Mouse (Mus musculus): Measurements from ENCODE around the gene Lemd2. TPM values are rescaled to one million over a fixed set of nuclear protein-coding genes. Genes with fewer than 3 reads are reported as not detected.

Lemd2 gene
- total and polyA plus RNA-seq, 3 experiments, result 46.8 to 59.7 TPM; not detected in 1

DNA sequence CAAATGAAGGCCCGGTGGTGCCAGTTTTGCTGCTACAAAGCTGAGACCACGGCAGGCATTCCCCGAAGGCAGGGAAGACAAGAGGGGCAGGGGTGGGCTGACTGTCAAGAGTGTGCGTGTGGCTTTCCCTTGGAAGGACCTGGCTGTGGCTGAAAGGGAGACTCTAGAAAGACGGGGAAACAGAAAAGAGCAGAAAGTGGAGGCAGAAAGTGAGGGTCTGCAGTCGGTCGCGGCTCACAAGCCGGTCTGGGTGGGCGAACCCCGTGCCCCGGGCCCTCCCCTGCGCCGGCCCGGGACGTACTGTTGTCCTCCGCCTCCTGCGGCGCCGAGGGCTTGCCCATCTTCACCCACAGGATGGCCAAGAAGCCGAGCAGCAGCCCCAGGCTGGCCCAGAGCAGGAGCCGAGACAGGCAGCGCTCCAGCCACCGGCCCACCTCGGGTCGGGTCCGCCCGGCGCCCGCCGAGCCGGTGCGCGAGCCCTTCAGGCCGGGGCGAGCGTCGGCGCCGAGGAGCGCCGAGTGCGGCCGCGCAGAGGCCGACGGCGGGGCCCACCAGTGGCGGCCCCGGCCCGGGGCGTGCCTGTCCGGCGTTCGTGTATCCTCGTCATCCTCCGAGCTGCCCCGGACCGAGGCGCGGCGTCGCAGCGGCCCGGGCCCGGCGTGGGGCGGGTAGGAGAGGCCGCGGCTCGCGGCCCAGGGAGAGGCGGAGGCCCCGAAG, 753 bp downstream of the Lemd2 start:
- H3K27me3 ChIP-seq (ENCODE audit: control insufficient read depth in 1 of 2, insufficient read depth in 2 of 2, low read length in 2 of 2), result no peaks in the 10 kb centered on the region
- H3K79me2 ChIP-seq (ENCODE audit: control insufficient read depth, insufficient read depth, low read length, poor library complexity), result peaks cover 21% of the 10 kb centered on the region
- no peaks in the 10 kb centered on the region for H3K9me3 ChIP-seq (replicated peaks; ENCODE audit: insufficient read depth, low read length)
- H3K4me3 ChIP-seq (ENCODE audit: control insufficient read depth in 1 of 2, insufficient read depth in 1 of 2, low read depth in 2 of 2, low read length in 2 of 2), result peak overlapping the region; percentile 83 to 98
- no peak for DNase-seq (ENCODE audit: low read depth, low spot score)
- TF ChIP-seq UBTF (IDR thresholded peaks at IDR 0.05; ENCODE audit: borderline replicate concordance, insufficient read depth, low read depth, low read length), result 0 out of 2 replicates have a peak, but pooled peaks have one; percentile 68
- TF ChIP-seq GABPA (IDR thresholded peaks at IDR 0.05; ENCODE audit: low read depth, low read length), result no peak
- peaks cover 3 to 15% of the 10 kb centered on the region in 2 experiments; a peak in 3 of 4 replicates for H3K4me1 ChIP-seq (ENCODE audit: control insufficient read depth in 1 of 2, insufficient read depth in 2 of 2, low read length in 2 of 2)
- peaks cover 0 to 10% of the 10 kb centered on the region in 2 experiments; a peak in 3 of 4 replicates for H3K36me3 ChIP-seq (ENCODE audit: control insufficient read depth in 1 of 2, insufficient read depth in 2 of 2, low read length in 2 of 2)
- H3K9ac ChIP-seq (ENCODE audit: control insufficient read depth, low read depth, low read length, poor library complexity, severe bottlenecking), result peak overlapping the region; percentile 98
- H3K27ac ChIP-seq (ENCODE audit: control insufficient read depth, low read depth, low read length), result peak overlapping the region; percentile 67

- DNase-seq (ENCODE audit: low read depth, low spot score), result peak; percentile 64
- Histone ChIP-seq H3K9me3 (replicated peaks; ENCODE audit: insufficient read depth, low read length) (no peaks in the 10 kb centered on the region), H3K9ac (ENCODE audit: control insufficient read depth, low read depth, low read length, poor library complexity, severe bottlenecking) (peak overlapping the region; percentile 98), H3K27me3 (ENCODE audit: control insufficient read depth in 1 of 2, insufficient read depth in 2 of 2, low read length in 2 of 2) (no peaks in the 10 kb centered on the region), H3K79me2 (ENCODE audit: control insufficient read depth, insufficient read depth, low read length, poor library complexity) (peaks cover 21% of the 10 kb centered on the region), H3K4me1 (ENCODE audit: control insufficient read depth in 1 of 2, insufficient read depth in 2 of 2, low read length in 2 of 2) (peaks cover 3 to 15% of the 10 kb centered on the region in 2 experiments; a peak in 3 of 4 replicates), H3K4me3 (ENCODE audit: control insufficient read depth in 1 of 2, insufficient read depth in 1 of 2, low read depth in 2 of 2, low read length in 2 of 2) (peak overlapping the region; percentile 83 to 98), H3K27ac (ENCODE audit: control insufficient read depth, low read depth, low read length) (peak overlapping the region; percentile 67), H3K36me3 (ENCODE audit: control insufficient read depth in 1 of 2, insufficient read depth in 2 of 2, low read length in 2 of 2) (peaks cover 0 to 10% of the 10 kb centered on the region in 2 experiments; a peak in 3 of 4 replicates)
- TF ChIP-seq MAZ (IDR thresholded peaks at IDR 0.05; ENCODE audit: low read depth, low read length) (0 out of 2 replicates have a peak, but pooled peaks have one; percentile 21), MYB (IDR thresholded peaks at IDR 0.05; ENCODE audit: low read depth, low read length) (no peak), NRF1 (IDR thresholded peaks at IDR 0.05; ENCODE audit: insufficient read depth, low read depth, low read length, poor library complexity, severe bottlenecking) (no peak), E2F4 (IDR thresholded peaks at IDR 0.05; ENCODE audit: borderline replicate concordance, low read depth, low read length) (no peak), MYC (IDR thresholded peaks at IDR 0.05; ENCODE audit: low read depth, low read length) (no peak), BHLHE40 (IDR thresholded peaks at IDR 0.05; ENCODE audit: borderline replicate concordance, low read depth, low read length) (0 out of 2 replicates have a peak, but pooled peaks have one; percentile 9), SIN3A (IDR thresholded peaks at IDR 0.05; ENCODE audit: low read length) (no peak), USF1 (IDR thresholded peaks at IDR 0.05; ENCODE audit: low read depth, low read length) (0 out of 2 replicates have a peak, but pooled peaks have one; percentile 7), KAT2A (conservative IDR thresholded peaks at IDR 0.05; ENCODE audit: low read depth, low read length) (0 out of 2 replicates have a peak, but pooled peaks have one; percentile 8), USF2 (IDR thresholded peaks at IDR 0.05; ENCODE audit: borderline replicate concordance in 1 of 2, insufficient read depth in 1 of 2, low read depth in 1 of 2, low read length in 2 of 2) (no peak), TAL1 (IDR thresholded peaks at IDR 0.05; ENCODE audit: low read length) (no peak), ZNF384 (IDR thresholded peaks at IDR 0.05; ENCODE audit: low read depth, low read length) (peak; percentile 78)
Measured at GRCm38 (mm10) chr17:27202919-27203357, 1.3 kb downstream of the Lemd2 start.
